Mouse (Mus musculus) ES-E14 (cell line): Measurements from ENCODE around the gene Snai1. TPM values are rescaled to one million over a fixed set of nuclear protein-coding genes. Genes with fewer than 3 reads are reported as not detected.

Experiments used
- DNase-seq: peaks from one replicate; pipeline ENCODE4 v3.0.0-alpha.2; 2013; ENCODE audit warnings: low read depth, low spot score
- H3K27ac ChIP-seq: 2 replicates; pipeline ENCODE4 v1.5.1; 2012; ENCODE audit warnings: low read depth, mild to moderate bottlenecking, low read length, moderate library complexity, mixed read lengths; ENCODE audit not compliant: poor library complexity, insufficient read depth, severe bottlenecking
- H3K36me3 ChIP-seq: 2 replicates; pipeline ENCODE4 v1.6.1; 2012; ENCODE audit warnings: mild to moderate bottlenecking, low read length, moderate library complexity, mixed read lengths; ENCODE audit not compliant: control insufficient read depth, poor library complexity, insufficient read depth, severe bottlenecking
- H3K4me1 ChIP-seq, 2 experiments: fragments of 150-350 bp in 1 of 2; sonication (generic) in 1 of 2; 2 replicates each; pipeline ENCODE4 v1.6.1; 2012; ENCODE audit warnings: low read length in 2 of 2, mild to moderate bottlenecking in 1 of 2, mixed read lengths in 1 of 2; ENCODE audit not compliant: control insufficient read depth in 2 of 2, insufficient read depth in 2 of 2, poor library complexity in 1 of 2
- H3K4me3 ChIP-seq, 2 experiments: fragments of 150-350 bp in 1 of 2; sonication (generic) in 1 of 2; 2 replicates each; pipeline ENCODE4 v1.5.1; 2012; ENCODE audit warnings: low read length in 2 of 2, low read depth in 1 of 2, mild to moderate bottlenecking in 1 of 2, mixed read lengths in 1 of 2; ENCODE audit not compliant: insufficient read depth in 1 of 2, poor library complexity in 1 of 2, severe bottlenecking in 1 of 2
- H3K9ac ChIP-seq: 2 replicates; pipeline ENCODE4 v1.6.1; 2012; ENCODE audit warnings: low read depth, mild to moderate bottlenecking, low read length, mixed read lengths; ENCODE audit not compliant: poor library complexity, insufficient read depth, severe bottlenecking
- H3K9me3 ChIP-seq: fragments of 150-350 bp; sonication (generic); 2 replicates; pipeline ENCODE4 v1.6.1; 2012; ENCODE audit warnings: low read depth, mild to moderate bottlenecking, low read length; ENCODE audit not compliant: control insufficient read depth, insufficient read depth
- CHD2 ChIP-seq: IDR thresholded peaks from 2 replicates; pipeline ENCODE4 v1.6.1; 2014; ENCODE audit warnings: mild to moderate bottlenecking, low read depth, low read length, inconsistent platforms
- HCFC1 ChIP-seq: IDR thresholded peaks from 2 replicates; pipeline ENCODE4 v1.6.1; 2012; ENCODE audit warnings: low read length, inconsistent platforms, borderline replicate concordance; ENCODE audit not compliant: insufficient read depth
- MAFK ChIP-seq: IDR thresholded peaks from 2 replicates; pipeline ENCODE4 v1.6.1; 2014; ENCODE audit warnings: mild to moderate bottlenecking, low read depth, low read length, inconsistent platforms; ENCODE audit not compliant: insufficient read depth
- ZC3H11A ChIP-seq: IDR thresholded peaks from 2 replicates; pipeline ENCODE4 v1.6.1; 2012; ENCODE audit warnings: low read depth, mild to moderate bottlenecking, inconsistent platforms, low read length, borderline replicate concordance
- ZNF384 ChIP-seq: IDR thresholded peaks from 2 replicates; pipeline ENCODE4 v1.6.1; 2012; ENCODE audit warnings: low read depth, low read length, inconsistent platforms
- in situ Hi-C, 2 experiments: fragments of 600-800 bp; cut with MboI; formaldehyde crosslinking; loops; one replicate each; pipeline ENCODE4 v1.15.1; 2025; ENCODE audit warnings: low sequenced_read_pairs in 2 of 2, inconsistent platforms in 1 of 2; ENCODE audit not compliant: unreplicated experiment in 2 of 2
- total RNA-seq: library from RNA; depleted of rRNA; stranded (reverse); fragments of 300-350 nt; gene quantifications from 2 replicates; pipeline ENCODE4 v1.2.3, GENCODE M21; 2012

The Snai1 gene
- total RNA-seq, 1 experiment: 3.4 TPM

- in situ Hi-C loops: loop anchor here in 1 of 2 experiments (10.0 kb wide), 2 partner anchors 138 to 358 kb away; no protein-coding TSS in a partner anchor
- no peak for TF ChIP-seq ZNF384
- no peak for TF ChIP-seq ZC3H11A
- no peak for TF ChIP-seq MAFK
- no peak for TF ChIP-seq CHD2
- no peak for TF ChIP-seq HCFC1
- Histone ChIP-seq H3K36me3 (no peaks in the 10 kb centered on the region), H3K9ac (no peak overlapping the region), H3K9me3 (no peaks in the 10 kb centered on the region), H3K4me3 (no peak overlapping the region), H3K4me1 (peaks cover 2 to 20% of the 10 kb centered on the region in 2 experiments; a peak in 2 of 4 replicates), H3K27ac (no peak overlapping the region)
- DNase-seq: no peak
Observed at GRCm38 (mm10) chr2:167536320-167536945, 1.6 kb upstream of the Snai1 start.

GRCm38 (mm10) chr2:167538671-167539306 is 794 bp downstream of the Snai1 start:
- no peak overlapping the region for H3K27ac ChIP-seq
- in situ Hi-C loops: loop anchor here in 1 of 2 experiments (10.0 kb wide), 2 partner anchors 136 to 356 kb away; no protein-coding TSS in a partner anchor
- peaks cover 5% of the 10 kb centered on the region; the same call in 1 of the 2 replicates for H3K36me3 ChIP-seq
- no peak for DNase-seq
- H3K4me1 ChIP-seq: peaks cover 2 to 35% of the 10 kb centered on the region in 2 experiments; a peak in 2 of 4 replicates
- TF ChIP-seq ZC3H11A: no peak
- peak overlapping the region in 1 of 2 experiments; percentile 69; a peak in 3 of 4 replicates for H3K4me3 ChIP-seq
- H3K9me3 ChIP-seq: no peaks in the 10 kb centered on the region
- 0 out of 2 replicates have a peak overlapping the region, but pooled peaks have one; percentile 8 for H3K9ac ChIP-seq

- H3K9ac ChIP-seq: no peak overlapping the region
- peaks cover 2 to 41% of the 10 kb centered on the region in 2 experiments; a peak in 2 of 4 replicates for H3K4me1 ChIP-seq
- peak; percentile 83 for DNase-seq
- H3K27ac ChIP-seq: no peak overlapping the region
- peak; percentile 69 for TF ChIP-seq ZNF384
- TF ChIP-seq CHD2: no peak
- H3K36me3 ChIP-seq: peaks cover 5% of the 10 kb centered on the region; the same call in 1 of the 2 replicates
- in situ Hi-C loops: loop anchor here in 1 of 2 experiments (10.0 kb wide), 2 partner anchors 135 to 355 kb away; no protein-coding TSS in a partner anchor
- peak overlapping the region in 1 of 2 experiments; percentile 40; a peak in 2 of 4 replicates for H3K4me3 ChIP-seq
- H3K9me3 ChIP-seq: no peaks in the 10 kb centered on the region
Observed at GRCm38 (mm10) chr2:167539536-167540476, 1.8 kb downstream of the Snai1 start.

- Histone ChIP-seq H3K4me3 (peak overlapping the region in 1 of 2 experiments; percentile 40; a peak in 2 of 4 replicates), H3K9me3 (no peaks in the 10 kb centered on the region), H3K9ac (no peak overlapping the region), H3K27ac (no peak overlapping the region), H3K4me1 (peaks cover 2 to 41% of the 10 kb centered on the region in 2 experiments; a peak in 2 of 4 replicates), H3K36me3 (peaks cover 5% of the 10 kb centered on the region; the same call in 1 of the 2 replicates)
- peak; percentile 77 for DNase-seq
- TF ChIP-seq ZC3H11A (no peak), ZNF384 (no peak), HCFC1 (no peak), MAFK (no peak), CHD2 (no peak)
- in situ Hi-C loops: no loop called here
Observed at GRCm38 (mm10) chr2:167540477-167541110, 2.6 kb downstream of the Snai1 start.
